Mouse (Mus musculus): ENCODE data around the gene Gm1043. TPM values are rescaled to one million over a fixed set of nuclear protein-coding genes. Genes with fewer than 3 reads are reported as not detected.

The Gm1043 gene
- polyA plus RNA-seq, 1 experiment = not detected

- Histone ChIP-seq H3K4me1 (ENCODE audit: control insufficient read depth, insufficient read depth, low read length) (peaks cover 3% of the 10 kb centered on the region), H3K9ac (ENCODE audit: low read depth, poor library complexity, severe bottlenecking) (no peak overlapping the region), H3K9me3 (replicated peaks; ENCODE audit: control insufficient read depth, insufficient read depth, low read length, poor library complexity, severe bottlenecking) (no peaks in the 10 kb centered on the region), H3K27ac (ENCODE audit: insufficient read depth, low read length) (no peak overlapping the region), H3K27me3 (ENCODE audit: control insufficient read depth, insufficient read depth, low read length, poor library complexity, severe bottlenecking) (no peaks in the 10 kb centered on the region), H3K36me3 (ENCODE audit: control insufficient read depth, insufficient read depth, low read length, poor library complexity, severe bottlenecking) (no peaks in the 10 kb centered on the region), H3K4me3 (ENCODE audit: low read depth, low read length) (no peak overlapping the region)
- TF ChIP-seq POLR2A (IDR thresholded peaks at IDR 0.05; ENCODE audit: insufficient read depth, low read length) (no peak), EP300 (IDR thresholded peaks at IDR 0.05; ENCODE audit: insufficient read depth, low read depth, low read length) (no peak), CTCF (IDR thresholded peaks at IDR 0.05; ENCODE audit: low read depth, low read length) (no peak)
Observed at GRCm38 (mm10) chr5:37061612-37062011, 23.6 kb upstream of the Gm1043 start.

DNA sequence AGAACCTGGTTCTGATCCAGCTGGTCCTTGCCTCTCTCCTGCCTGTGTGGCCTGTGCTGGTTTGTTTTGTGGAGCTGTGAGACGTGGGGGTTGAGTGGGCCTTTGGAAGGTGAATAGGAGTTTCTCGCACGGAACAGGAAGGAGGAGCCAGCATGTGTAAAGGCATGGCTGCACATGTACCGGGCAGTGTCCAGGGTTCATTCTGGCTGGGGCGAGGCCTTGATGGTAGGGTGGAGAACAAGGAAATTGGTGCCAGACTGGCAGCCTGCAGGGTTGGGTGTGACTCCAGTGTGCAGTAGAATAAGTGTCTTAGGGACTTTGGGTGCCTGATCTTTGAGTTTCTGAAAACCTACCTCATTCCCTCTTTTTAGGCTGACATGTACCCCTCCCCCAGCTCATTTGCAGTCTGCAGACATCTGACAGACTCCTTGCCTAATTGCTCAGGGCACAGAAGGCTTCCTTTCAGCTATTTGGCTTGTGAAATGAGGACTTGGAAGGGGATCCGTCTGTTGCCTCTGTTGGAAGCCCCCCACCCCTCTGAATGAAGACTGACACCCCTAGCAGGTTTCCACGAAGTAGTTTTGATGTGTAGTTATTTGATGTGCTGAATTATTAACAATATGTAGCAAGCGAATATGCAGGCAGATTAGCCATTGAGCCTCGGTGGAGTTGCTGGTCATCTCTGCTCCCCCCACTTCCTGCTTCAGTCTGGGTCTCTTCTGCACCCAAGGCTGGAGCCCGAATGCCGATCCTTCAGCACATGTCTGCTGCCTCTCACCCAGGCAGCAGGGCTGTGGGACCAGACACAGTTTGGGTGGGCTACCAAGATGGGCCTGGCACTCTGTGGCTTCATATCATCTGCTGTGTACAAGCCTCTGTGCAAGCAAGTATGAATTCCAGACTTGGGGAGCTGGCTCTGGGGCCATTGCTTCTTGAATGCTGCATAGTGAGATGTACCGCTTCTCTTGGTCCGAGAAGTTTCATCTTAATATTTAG is 20.4 kb upstream of the Gm1043 start:
- H3K4me3 ChIP-seq (ENCODE audit: low read depth, low read length) = no peak overlapping the region
- no peak overlapping the region for H3K9ac ChIP-seq (ENCODE audit: low read depth, poor library complexity, severe bottlenecking)
- no peaks in the 10 kb centered on the region for H3K9me3 ChIP-seq (replicated peaks; ENCODE audit: control insufficient read depth, insufficient read depth, low read length, poor library complexity, severe bottlenecking)
- H3K27ac ChIP-seq (ENCODE audit: insufficient read depth, low read length) = no peak overlapping the region
- no peaks in the 10 kb centered on the region for H3K36me3 ChIP-seq (ENCODE audit: control insufficient read depth, insufficient read depth, low read length, poor library complexity, severe bottlenecking)
- peaks cover 3% of the 10 kb centered on the region for H3K4me1 ChIP-seq (ENCODE audit: control insufficient read depth, insufficient read depth, low read length)
- H3K27me3 ChIP-seq (ENCODE audit: control insufficient read depth, insufficient read depth, low read length, poor library complexity, severe bottlenecking) = no peaks in the 10 kb centered on the region
- TF ChIP-seq POLR2A (IDR thresholded peaks at IDR 0.05; ENCODE audit: insufficient read depth, low read length) = no peak
- no peak for TF ChIP-seq CTCF (IDR thresholded peaks at IDR 0.05; ENCODE audit: low read depth, low read length)
- TF ChIP-seq EP300 (IDR thresholded peaks at IDR 0.05; ENCODE audit: insufficient read depth, low read depth, low read length) = no peak

DNA sequence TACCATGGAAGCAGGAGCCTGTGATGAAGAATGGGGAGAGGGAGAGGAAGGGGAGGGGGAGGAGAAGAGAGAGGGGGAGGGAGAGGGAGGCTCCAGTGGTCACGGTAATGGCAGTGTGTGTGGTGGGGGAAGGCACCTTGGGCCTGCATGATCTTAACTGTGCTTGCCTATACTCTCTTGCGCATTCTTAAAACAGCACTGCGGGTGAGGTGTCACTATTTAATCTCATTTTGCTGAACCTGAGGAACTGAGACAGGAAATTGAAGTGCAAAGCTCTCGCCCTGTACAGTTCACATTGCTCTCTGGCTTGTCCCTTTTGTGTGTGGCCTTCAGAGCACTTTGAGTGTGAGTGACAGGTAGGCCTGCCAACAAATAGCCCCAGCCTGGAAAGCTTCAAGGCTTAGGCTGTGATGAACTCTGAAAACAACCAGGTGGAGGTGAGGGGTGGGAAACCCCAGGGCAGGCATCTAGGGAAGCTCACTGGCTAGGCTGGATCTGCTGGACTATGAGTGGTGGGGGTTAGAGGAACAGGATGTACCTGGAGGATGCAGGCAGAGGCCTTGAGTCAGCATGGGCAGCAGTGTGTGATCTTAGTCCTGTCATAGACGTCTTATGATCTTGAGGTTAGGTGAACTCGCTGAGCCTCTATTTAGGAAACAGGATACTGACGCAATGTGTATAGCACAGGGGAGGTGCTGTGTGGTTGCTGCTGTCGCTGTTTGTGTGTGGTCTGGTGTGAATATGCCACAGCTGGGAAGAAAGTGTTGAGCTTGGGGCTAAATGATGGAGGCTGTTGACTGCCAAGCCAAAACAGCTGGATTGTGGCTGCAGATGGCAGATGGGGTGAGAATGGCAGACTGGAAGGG is 18.2 kb upstream of the Gm1043 start:
- Histone ChIP-seq H3K9ac (ENCODE audit: low read depth, poor library complexity, severe bottlenecking) (no peak overlapping the region), H3K4me1 (ENCODE audit: control insufficient read depth, insufficient read depth, low read length) (peaks cover 3% of the 10 kb centered on the region), H3K4me3 (ENCODE audit: low read depth, low read length) (no peak overlapping the region), H3K9me3 (replicated peaks; ENCODE audit: control insufficient read depth, insufficient read depth, low read length, poor library complexity, severe bottlenecking) (no peaks in the 10 kb centered on the region), H3K27me3 (ENCODE audit: control insufficient read depth, insufficient read depth, low read length, poor library complexity, severe bottlenecking) (no peaks in the 10 kb centered on the region), H3K36me3 (ENCODE audit: control insufficient read depth, insufficient read depth, low read length, poor library complexity, severe bottlenecking) (no peaks in the 10 kb centered on the region), H3K27ac (ENCODE audit: insufficient read depth, low read length) (no peak overlapping the region)
- no peak for TF ChIP-seq CTCF (IDR thresholded peaks at IDR 0.05; ENCODE audit: low read depth, low read length)
- TF ChIP-seq EP300 (IDR thresholded peaks at IDR 0.05; ENCODE audit: insufficient read depth, low read depth, low read length) = no peak
- no peak for TF ChIP-seq POLR2A (IDR thresholded peaks at IDR 0.05; ENCODE audit: insufficient read depth, low read length)

- Histone ChIP-seq H3K9me3 (replicated peaks; ENCODE audit: control insufficient read depth, insufficient read depth, low read length, poor library complexity, severe bottlenecking) (no peaks in the 10 kb centered on the region), H3K36me3 (ENCODE audit: control insufficient read depth, insufficient read depth, low read length, poor library complexity, severe bottlenecking) (no peaks in the 10 kb centered on the region), H3K27me3 (ENCODE audit: control insufficient read depth, insufficient read depth, low read length, poor library complexity, severe bottlenecking) (no peaks in the 10 kb centered on the region), H3K27ac (ENCODE audit: insufficient read depth, low read length) (no peak overlapping the region), H3K4me3 (ENCODE audit: low read depth, low read length) (no peak overlapping the region), H3K4me1 (ENCODE audit: control insufficient read depth, insufficient read depth, low read length) (peaks cover 2% of the 10 kb centered on the region), H3K9ac (ENCODE audit: low read depth, poor library complexity, severe bottlenecking) (no peak overlapping the region)
- TF ChIP-seq CTCF (IDR thresholded peaks at IDR 0.05; ENCODE audit: low read depth, low read length) = no peak
- TF ChIP-seq EP300 (IDR thresholded peaks at IDR 0.05; ENCODE audit: insufficient read depth, low read depth, low read length) = no peak
- no peak for TF ChIP-seq POLR2A (IDR thresholded peaks at IDR 0.05; ENCODE audit: insufficient read depth, low read length)
Observed at GRCm38 (mm10) chr5:37073660-37074059, 11.5 kb upstream of the Gm1043 start.

- no peaks in the 10 kb centered on the region for H3K27me3 ChIP-seq (ENCODE audit: control insufficient read depth, insufficient read depth, low read length, poor library complexity, severe bottlenecking)
- H3K4me3 ChIP-seq (ENCODE audit: low read depth, low read length) = no peak overlapping the region
- no peak for TF ChIP-seq EP300 (IDR thresholded peaks at IDR 0.05; ENCODE audit: insufficient read depth, low read depth, low read length)
- no peak for TF ChIP-seq CTCF (IDR thresholded peaks at IDR 0.05; ENCODE audit: low read depth, low read length)
- no peak for TF ChIP-seq POLR2A (IDR thresholded peaks at IDR 0.05; ENCODE audit: insufficient read depth, low read length)
- no peaks in the 10 kb centered on the region for H3K36me3 ChIP-seq (ENCODE audit: control insufficient read depth, insufficient read depth, low read length, poor library complexity, severe bottlenecking)
- no peak overlapping the region for H3K9ac ChIP-seq (ENCODE audit: low read depth, poor library complexity, severe bottlenecking)
- no peak overlapping the region for H3K27ac ChIP-seq (ENCODE audit: insufficient read depth, low read length)
- no peaks in the 10 kb centered on the region for H3K9me3 ChIP-seq (replicated peaks; ENCODE audit: control insufficient read depth, insufficient read depth, low read length, poor library complexity, severe bottlenecking)
- peaks cover 11% of the 10 kb centered on the region for H3K4me1 ChIP-seq (ENCODE audit: control insufficient read depth, insufficient read depth, low read length)
Observed at GRCm38 (mm10) chr5:37076692-37077329, 8.4 kb upstream of the Gm1043 start.
